Mouse (Mus musculus) MEL (cell line): ENCODE results near the gene Axl.
A peak's percentile ranks its signal among the peaks of the same experiment; 100 is the strongest.

Experiments used
- BHLHE40 ChIP-seq: IDR thresholded peaks from 2 replicates; pipeline ENCODE4 v1.6.1; 2012; ENCODE audit warnings: low read depth, mild to moderate bottlenecking, inconsistent platforms, low read length, improper control_type of control experiment, borderline replicate concordance
- CHD2 ChIP-seq: IDR thresholded peaks from 2 replicates; pipeline ENCODE4 v1.6.1; 2011; ENCODE audit warnings: low read length, improper control_type of control experiment
- CTCF ChIP-seq, 3 experiments: IDR thresholded peaks in 2 of 3; conservative IDR thresholded peaks in 1 of 3; 2 replicates each; pipeline ENCODE4 v1.5.1; 2011 to 2012; ENCODE audit warnings: low read length in 3 of 3, low read depth in 2 of 3, mild to moderate bottlenecking in 2 of 3, improper control_type of control experiment in 1 of 3, inconsistent platforms in 1 of 3, mixed read lengths in 1 of 3, moderate library complexity in 1 of 3; ENCODE audit not compliant: control insufficient read depth in 1 of 3, insufficient read depth in 1 of 3, poor library complexity in 1 of 3, severe bottlenecking in 1 of 3
- EP300 ChIP-seq, 2 experiments: IDR thresholded peaks; 2 replicates each; pipeline ENCODE4 v1.6.1; 2011; ENCODE audit warnings: improper control_type of control experiment in 2 of 2, low read length in 2 of 2, low read depth in 1 of 2, mild to moderate bottlenecking in 1 of 2
- GABPA ChIP-seq: IDR thresholded peaks from 2 replicates; pipeline ENCODE4 v1.6.1; 2012; ENCODE audit warnings: low read depth, mild to moderate bottlenecking, inconsistent platforms, low read length, improper control_type of control experiment, moderate library complexity
- SIN3A ChIP-seq: IDR thresholded peaks from 2 replicates; pipeline ENCODE4 v1.6.1; 2012; ENCODE audit warnings: low read length, improper control_type of control experiment, inconsistent platforms
- SMC3 ChIP-seq: IDR thresholded peaks from 2 replicates; pipeline ENCODE4 v1.6.1; 2011; ENCODE audit warnings: low read depth, low read length, improper control_type of control experiment
- ZC3H11A ChIP-seq: IDR thresholded peaks from 2 replicates; pipeline ENCODE4 v1.6.1; 2012; ENCODE audit warnings: low read depth, mild to moderate bottlenecking, inconsistent platforms, low read length, improper control_type of control experiment

DNA sequence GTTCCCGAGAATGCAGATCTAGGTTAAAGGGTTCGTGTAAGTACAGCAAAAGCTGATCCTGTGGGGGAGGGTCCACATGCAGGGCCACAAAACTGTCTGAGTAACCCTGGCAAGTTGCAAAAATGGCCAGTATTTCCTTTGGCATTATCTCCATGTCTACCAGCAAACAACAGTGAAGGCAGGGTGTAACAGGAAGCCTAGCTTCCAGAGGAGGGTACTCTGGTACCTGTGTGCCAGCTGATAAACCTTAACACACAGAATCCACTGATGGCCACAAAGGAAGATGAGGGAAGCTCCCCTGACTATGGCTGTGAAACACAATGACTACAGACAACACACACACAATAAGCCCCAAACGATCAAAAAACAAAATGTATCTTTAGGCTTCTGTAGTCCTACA, 50.2 kb downstream of the Axl start:
- TF ChIP-seq CTCF (IDR thresholded peaks at IDR 0.05 in 2 of 3, conservative IDR thresholded peaks at IDR 0.05 in 1 of 3; ENCODE audit: control insufficient read depth in 1 of 3, insufficient read depth in 1 of 3, low read depth in 2 of 3, low read length in 3 of 3, poor library complexity in 1 of 3, severe bottlenecking in 1 of 3) (no peak), BHLHE40 (no peak), EP300 (IDR thresholded peaks at IDR 0.05; ENCODE audit: low read depth in 1 of 2, low read length in 2 of 2) (peak; percentile 79 to 92), SMC3 (no peak), CHD2 (no peak), ZC3H11A (no peak), GABPA (no peak), SIN3A (peak; percentile 81)
